In the genomic region with DNA sequence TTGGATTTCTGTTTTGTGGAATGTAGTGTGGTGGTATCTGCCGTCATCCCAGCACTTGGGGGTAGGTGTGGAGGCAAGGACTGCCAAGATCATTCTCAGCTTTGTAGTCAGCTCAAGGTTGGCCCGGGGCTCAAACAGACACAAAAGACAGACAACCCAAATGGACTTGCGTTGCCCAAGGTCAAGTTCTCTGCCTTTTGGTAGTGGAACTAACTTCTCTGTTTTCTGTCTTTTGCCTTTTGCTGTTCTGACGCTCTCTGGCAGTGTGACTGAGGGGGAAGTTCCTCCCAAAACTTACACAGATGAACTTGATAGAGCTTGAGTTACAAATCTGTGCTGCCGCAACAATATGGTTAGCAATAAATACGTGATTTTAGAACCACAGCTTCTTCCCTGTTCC, we compare ENCODE assay signal across 8 mouse cellular contexts. TPM values are rescaled to one million over a fixed set of nuclear protein-coding genes. Genes with fewer than 3 reads are reported as not detected.
DNase-seq lines count a peak whose midpoint lies in the region; ATAC-seq lines count a peak whose summit lies in the region.

No protein-coding gene starts in this region.

- H3K4me2 ChIP-seq in kidney, embryonic 14.5 days (replicated peaks; ENCODE audit: low read depth, low read length), result peak overlapping the region; percentile 100
- peak overlapping the region; percentile 92 for H3K4me2 ChIP-seq in midbrain, embryonic 16.5 days (ENCODE audit: low read length)

- no peaks in the 10 kb centered on the region for H3K36me3 ChIP-seq in kidney, embryonic 14.5 days (ENCODE audit: control insufficient read depth, insufficient read depth, low read length)
- H3K36me3 ChIP-seq in midbrain, embryonic 16.5 days (ENCODE audit: control insufficient read depth, insufficient read depth, low read length), result no peaks in the 10 kb centered on the region

- 0 out of 2 replicates have a peak, but pooled peaks cover 4% of the 10 kb centered on the region for H3K4me1 ChIP-seq in kidney, embryonic 14.5 days (ENCODE audit: control insufficient read depth, insufficient read depth, low read length)
- H3K4me1 ChIP-seq in brown adipose tissue, adult 24 weeks (ENCODE audit: control insufficient read depth, insufficient read depth, insufficient read length, low read length), result no peaks in the 10 kb centered on the region
- H3K4me1 ChIP-seq in midbrain, embryonic 16.5 days (ENCODE audit: control insufficient read depth, insufficient read depth, low read length), result peaks cover 12% of the 10 kb centered on the region

- intact Hi-C loops in left cerebral cortex, postnatal 14 days (cut with DNase I), result no loop called here
- intact Hi-C loops in left cerebral cortex, postnatal 4 days (cut with DNase I), result no loop called here

- no peak overlapping the region for H3K27ac ChIP-seq in kidney, embryonic 14.5 days (ENCODE audit: low read depth, low read length)
- peak overlapping the region; percentile 81 for H3K27ac ChIP-seq in brown adipose tissue, adult 24 weeks (replicated peaks; ENCODE audit: low read depth, low read length)
- no peak overlapping the region for H3K27ac ChIP-seq in midbrain, embryonic 16.5 days (ENCODE audit: low read length)

- peaks cover 19% of the 10 kb centered on the region for H3K27me3 ChIP-seq in kidney, embryonic 14.5 days (ENCODE audit: control insufficient read depth, insufficient read depth, low read length)
- peaks cover 36% of the 10 kb centered on the region for H3K27me3 ChIP-seq in midbrain, embryonic 16.5 days (ENCODE audit: control insufficient read depth, insufficient read depth, low read depth, low read length)

- no peaks in the 10 kb centered on the region for H3K9me3 ChIP-seq in kidney, embryonic 14.5 days (ENCODE audit: control insufficient read depth, low read length)
- H3K9me3 ChIP-seq in midbrain, embryonic 16.5 days (replicated peaks; ENCODE audit: control insufficient read depth, low read length, poor library complexity, severe bottlenecking), result no peaks in the 10 kb centered on the region

- WGBS in kidney, embryonic 14.5 days, result 21% methylated on average over 6 of the region's 6 CpGs
- 45% methylated on average over 6 of the region's 6 CpGs for WGBS in midbrain, embryonic 16.5 days

- ATAC-seq in kidney, embryonic 14.5 days (ENCODE audit: low FRiP score, low TSS enrichment), result no peak
- peak; percentile 34 to 55; a peak in 3 of 4 replicates for ATAC-seq in hematopoietic stem cell, adult 5-6 weeks (replicated peaks in 1 of 2; ENCODE audit: insufficient read depth in 1 of 2, low FRiP score in 2 of 2, low TSS enrichment in 1 of 2, low read depth in 1 of 2, poor library complexity in 2 of 2, severe bottlenecking in 2 of 2)
- no peak for ATAC-seq in midbrain, embryonic 16.5 days

- no peak for DNase-seq in kidney, adult 9 months
- no peak for DNase-seq in right cerebral cortex, adult 2 months (ENCODE audit: low spot score in 2 of 2)
- DNase-seq in left cerebral cortex, postnatal 14 days (ENCODE audit: low spot score in 2 of 2), result no peak
- no peak for DNase-seq in left cerebral cortex, postnatal 4 days

- peak overlapping the region; percentile 77; the same call in 1 of the 2 replicates for H3K4me3 ChIP-seq in kidney, embryonic 14.5 days (ENCODE audit: low read length)
- H3K4me3 ChIP-seq in brown adipose tissue, adult 24 weeks (ENCODE audit: insufficient read depth, low read depth, low read length), result peak overlapping the region; percentile 56
- H3K4me3 ChIP-seq in midbrain, embryonic 16.5 days (ENCODE audit: low read depth, low read length), result no peak overlapping the region

- H3K9ac ChIP-seq in kidney, embryonic 14.5 days (ENCODE audit: low read depth, low read length), result no peak overlapping the region
- H3K9ac ChIP-seq in midbrain, embryonic 16.5 days (ENCODE audit: low read depth, low read length), result no peak overlapping the region

RNA-seq across cellular contexts. Expression of a gene that starts 1.3 kb away (rescaled TPM):
- 6.4 and 10.9 TPM in 2 replicates for polyA plus RNA-seq in kidney, embryonic 14.5 days (2014; fragmentation: Nextera tagmentation; extraction: Ambion mirVana)
- 16.3 and 16.4 TPM in 2 replicates for polyA plus RNA-seq in brown adipose tissue, adult 24 weeks (2012; ENCODE audit: insufficient read depth, insufficient read length, missing spikeins)
- total RNA-seq in hematopoietic stem cell, adult 5-6 weeks (2017), result 11.9 and 16.2 TPM in 2 replicates
- 8.0 and 9.2 TPM in 2 replicates for polyA plus RNA-seq in midbrain, embryonic 16.5 days (2015; fragmentation: Nextera tagmentation; extraction: Ambion mirVana)
- 10 to 100 TPM; 66.2 to 72.1 TPM for total RNA-seq in left cerebral cortex, postnatal 14 days (2021)
- 10 to 100 TPM; 20.1 to 25.1 TPM for total RNA-seq in left cerebral cortex, postnatal 4 days (2021)

Comparison
In these comparisons a context has a peak if more than half of its experiments do, and no peak if none do; other contexts are left out.
1. ATAC-seq: peak in hematopoietic stem cell, adult 5-6 weeks (2 of 2); none in kidney, embryonic 14.5 days (single experiment) and midbrain, embryonic 16.5 days (single experiment).